Mouse (Mus musculus) C3H10T1/2 (cell line): Measurements from ENCODE around the gene Pdpr. TPM values are rescaled to one million over a fixed set of nuclear protein-coding genes. Genes with fewer than 3 reads are reported as not detected.

Source experiments
- polyA plus RNA-seq, 2 experiments: library from polyadenylated mRNA; unstranded; fragments of >200 nt; fragmentation: generic; extraction: Trizol; gene quantifications; one replicate each; pipeline ENCODE4 v1.2.1; 2012; ENCODE audit warnings: missing spikeins in 2 of 2

Gene Pdpr
- polyA plus RNA-seq: 1 to 10 TPM in 1 of 2 experiments, under 1 TPM in 1; 0.19 to 2.5 TPM

DNA sequence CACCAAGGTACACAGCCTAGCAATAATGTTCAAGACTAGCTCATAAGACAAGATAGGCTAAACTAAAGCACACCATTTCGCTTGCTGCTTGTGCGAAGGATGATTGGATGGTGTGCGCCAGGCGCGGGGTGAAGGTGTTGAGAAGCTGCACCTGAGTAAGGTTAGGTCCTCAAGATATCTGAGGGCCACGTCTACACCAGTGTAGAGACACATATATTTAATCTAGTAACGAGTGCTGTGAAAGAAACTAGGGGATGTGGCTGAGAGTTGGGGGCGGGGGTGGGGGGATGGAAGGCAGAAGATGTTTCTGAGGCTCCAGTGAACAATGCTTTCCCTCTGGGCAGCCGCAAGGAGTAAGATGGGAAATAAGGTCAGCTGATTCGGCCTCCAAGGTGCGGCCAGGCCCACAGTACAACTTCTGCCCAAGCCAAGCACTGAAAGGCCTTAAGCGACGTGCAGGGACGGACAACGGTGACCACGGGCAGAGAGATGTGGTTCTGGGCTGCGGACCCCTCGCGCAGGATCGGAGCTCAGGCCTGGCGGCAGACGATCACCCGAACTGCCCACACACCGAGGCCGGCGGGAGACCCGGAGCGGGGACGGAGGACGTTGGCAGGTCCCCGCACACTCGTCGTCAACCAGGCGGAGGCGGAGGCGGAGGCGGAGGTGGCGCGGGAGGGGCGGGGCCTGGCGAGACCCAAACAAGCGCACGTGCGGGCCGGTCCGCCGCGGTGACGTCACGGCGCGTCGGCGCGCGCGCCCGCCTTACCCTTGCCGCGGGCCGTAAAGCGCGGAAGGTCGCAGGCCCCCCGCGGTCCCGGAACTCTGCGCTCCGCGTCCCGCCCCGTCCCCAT lies at the start of gene Pdpr:
Gene Pdpr (plus strand): TSS at position 766 of the 854 bp plus-strand sequence.

DNA sequence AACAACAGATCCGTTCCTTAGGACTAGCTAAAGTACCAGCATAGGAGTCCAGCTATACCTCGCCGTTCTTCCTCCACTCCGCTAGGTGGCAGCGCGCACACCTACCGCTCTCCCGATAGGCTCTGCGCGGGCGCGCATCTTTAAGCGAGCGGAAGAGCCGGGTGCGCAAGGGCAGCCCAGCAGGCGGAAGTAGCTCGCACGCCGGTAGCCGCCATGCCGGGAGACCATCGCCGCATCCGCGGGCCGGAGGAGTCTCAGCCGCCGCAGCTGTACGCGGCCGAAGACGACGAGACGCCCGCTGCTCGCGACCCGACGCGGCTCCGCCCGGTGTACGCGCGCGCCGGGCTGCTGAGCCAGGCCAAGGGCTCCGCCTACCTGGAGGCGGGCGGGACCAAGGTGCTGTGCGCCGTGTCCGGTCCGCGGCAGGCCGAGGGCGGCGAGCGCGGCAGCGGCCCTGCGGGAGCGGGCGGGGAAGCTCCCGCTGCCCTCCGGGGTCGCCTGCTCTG lies 38.2 kb upstream of the Pdpr start, which contains the start of gene Exosc6:
Gene Exosc6 (plus strand): TSS at position 182 of the 506 bp plus-strand sequence.

DNA sequence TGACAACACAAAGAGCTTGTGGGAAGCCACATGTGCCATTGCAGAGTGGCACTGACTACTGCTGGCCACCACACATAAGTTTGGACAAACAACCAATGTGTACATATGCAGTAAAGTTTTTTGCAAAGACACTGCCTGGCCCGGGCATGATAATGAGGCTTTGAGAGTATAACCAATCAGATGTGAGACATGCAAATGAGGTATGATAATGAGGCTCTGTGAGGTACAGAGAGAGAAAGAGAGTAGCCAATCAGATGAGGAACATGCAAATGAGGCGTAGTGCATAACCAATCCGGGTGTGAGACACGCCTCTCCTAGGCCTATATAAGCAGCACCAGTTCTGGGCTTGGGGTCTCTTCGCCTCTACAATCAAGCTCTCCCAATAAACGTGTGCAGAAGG lies 2.1 kb upstream of the Pdpr start, which contains the start of gene Clec18a:
Gene Clec18a (minus strand): TSS at position 101 of the 400 bp plus-strand sequence.

Other genes starting within 250 kb of the Pdpr start
- 10 to 100 TPM; 18.5 to 60.2 TPM for gene Cog4, start 248.0 kb upstream of the Pdpr start, polyA plus RNA-seq
- 10 to 100 TPM; 32.7 to 63.3 TPM for gene Sf3b3, start 247.8 kb upstream of the Pdpr start, polyA plus RNA-seq
- gene Fuk, start 192.1 kb upstream of the Pdpr start, polyA plus RNA-seq: 1 to 10 TPM; 2.7 to 7.0 TPM
- gene St3gal2, start 174.7 kb upstream of the Pdpr start, polyA plus RNA-seq: 10 to 100 TPM; 12.0 to 53.1 TPM
- gene Ddx19a, start 96.8 kb upstream of the Pdpr start, polyA plus RNA-seq: 10 to 100 TPM in 1 of 2 experiments, 1 to 10 TPM in 1; 9.3 to 26.4 TPM
- gene Ddx19b, start 62.9 kb upstream of the Pdpr start, polyA plus RNA-seq: not detected
- gene Aars, start 61.5 kb upstream of the Pdpr start, polyA plus RNA-seq: 10 to 100 TPM; 56.0 to 69.0 TPM
- gene Exosc6, start 38.3 kb upstream of the Pdpr start, polyA plus RNA-seq: 10 to 100 TPM in 1 of 2 experiments, not detected in 1; 19.3 TPM
- gene Clec18a, start 2.2 kb upstream of the Pdpr start, polyA plus RNA-seq: under 1 TPM in 1 of 2 experiments, not detected in 1; 0.02 TPM
- 10 to 100 TPM; 12.2 to 66.3 TPM for gene Glg1, start 164.6 kb downstream of the Pdpr start, polyA plus RNA-seq
- 10 to 100 TPM in 1 of 2 experiments, 1 to 10 TPM in 1; 2.8 to 12.8 TPM for gene Rfwd3, start 205.6 kb downstream of the Pdpr start, polyA plus RNA-seq
- gene Mlkl, start 243.5 kb downstream of the Pdpr start, polyA plus RNA-seq: 1 to 10 TPM; 5.0 to 5.2 TPM